Mouse (Mus musculus): ENCODE measurements around the gene Kif1bp.

Gene Kif1bp

DNA sequence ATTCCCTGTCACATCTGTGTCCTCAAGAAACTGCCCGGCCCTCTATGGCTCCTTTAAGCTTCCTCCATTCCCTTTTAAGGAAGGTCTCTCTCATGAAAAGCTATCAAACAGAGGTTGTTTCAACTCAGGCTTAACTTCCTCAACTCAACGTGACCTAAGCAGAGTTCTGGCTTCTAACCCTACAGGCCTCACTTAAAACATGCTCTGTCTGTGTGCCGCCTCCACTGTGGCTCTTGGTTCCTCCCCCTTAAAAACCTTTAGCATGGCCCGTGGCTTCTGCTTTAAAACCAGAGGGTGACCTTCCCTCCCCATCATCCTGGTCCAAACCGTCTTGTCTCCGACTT is 21.7 kb downstream of the Kif1bp start:
- DNase-seq (ENCODE audit: low spot score): no peak

GRCm38 (mm10) chr10:62555705-62556557 is 22.3 kb downstream of the Kif1bp start:
- no peak for DNase-seq (ENCODE audit: low spot score)

DNA sequence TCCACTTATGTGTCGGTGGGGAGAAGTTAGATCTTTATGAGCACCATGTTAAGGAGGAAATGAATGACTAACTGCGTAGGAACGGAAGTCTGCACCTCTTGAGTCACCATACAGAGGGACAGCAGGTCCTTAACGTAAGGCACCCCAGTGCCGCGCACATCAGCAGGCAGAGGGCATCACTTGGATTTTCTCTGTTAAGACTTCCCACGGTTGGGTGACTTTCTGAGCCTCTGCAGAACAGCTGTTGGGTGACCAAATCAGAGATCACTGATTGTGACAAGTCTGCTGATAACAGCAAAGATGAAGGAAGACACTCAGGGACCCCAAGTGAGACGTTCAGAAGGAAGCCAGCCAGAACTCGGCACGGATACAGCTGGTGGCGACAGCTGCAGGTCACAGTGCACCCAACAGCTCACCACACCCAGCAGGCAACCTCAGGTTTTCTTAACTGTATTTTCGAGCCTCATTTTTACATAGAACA is 24.6 kb downstream of the Kif1bp start:
- DNase-seq (ENCODE audit: low spot score): no peak

- no peak for DNase-seq (ENCODE audit: low spot score)
Observed at GRCm38 (mm10) chr10:62550787-62551300, 27.4 kb downstream of the Kif1bp start.

DNA sequence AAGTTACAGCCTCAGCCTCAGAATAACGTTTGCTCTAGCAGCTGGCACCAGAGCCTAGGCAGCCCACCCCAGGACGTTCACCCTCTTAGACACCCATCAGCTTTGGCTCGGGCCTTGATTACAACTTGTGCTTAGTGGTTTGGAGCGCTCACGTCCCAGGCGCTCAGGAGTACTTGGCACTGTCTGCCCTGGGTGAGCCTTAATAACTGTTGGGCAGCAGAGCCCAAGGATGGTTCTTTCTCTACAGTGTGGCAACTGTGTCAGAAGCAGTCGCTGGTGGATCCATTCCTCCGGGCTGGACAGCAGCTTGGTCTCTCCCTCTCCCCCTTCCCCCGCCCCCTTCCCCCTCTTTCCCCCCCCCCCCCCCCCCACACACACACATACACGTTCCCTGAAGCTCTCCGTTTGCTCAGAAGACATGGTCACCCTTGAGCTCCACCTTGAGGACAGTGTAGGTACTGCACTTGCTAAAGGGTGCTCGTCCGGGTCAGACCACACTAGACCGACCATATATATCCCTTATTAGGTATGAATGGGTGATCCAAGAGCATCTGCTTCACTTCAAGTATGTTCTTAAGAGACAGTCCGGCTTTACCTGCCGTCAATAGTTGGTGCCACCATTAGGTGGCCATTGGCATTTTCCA is 28.6 kb downstream of the Kif1bp start:
- peak; percentile 35 for DNase-seq (ENCODE audit: low spot score)

DNA sequence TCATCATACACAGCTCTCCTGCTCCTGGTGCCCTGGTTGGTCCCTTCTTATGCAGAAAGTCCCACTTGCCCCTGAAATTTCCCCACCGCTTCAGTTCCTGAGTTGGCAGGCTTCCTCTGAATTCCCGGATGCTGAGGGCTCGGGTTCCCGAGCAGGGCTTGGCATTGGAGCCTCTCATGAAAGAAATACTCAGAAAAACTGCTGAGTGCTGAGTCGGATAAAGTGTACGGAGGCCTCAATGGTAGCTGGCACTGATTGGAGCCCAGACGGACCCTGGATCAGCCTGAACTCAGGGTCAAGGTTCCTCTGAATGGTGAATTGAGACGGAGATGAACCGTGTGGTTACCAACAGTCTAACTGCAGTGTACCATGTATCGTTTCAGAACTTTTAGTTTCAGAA is 31.8 kb downstream of the Kif1bp start:
- no peak for DNase-seq (ENCODE audit: low spot score)

DNA sequence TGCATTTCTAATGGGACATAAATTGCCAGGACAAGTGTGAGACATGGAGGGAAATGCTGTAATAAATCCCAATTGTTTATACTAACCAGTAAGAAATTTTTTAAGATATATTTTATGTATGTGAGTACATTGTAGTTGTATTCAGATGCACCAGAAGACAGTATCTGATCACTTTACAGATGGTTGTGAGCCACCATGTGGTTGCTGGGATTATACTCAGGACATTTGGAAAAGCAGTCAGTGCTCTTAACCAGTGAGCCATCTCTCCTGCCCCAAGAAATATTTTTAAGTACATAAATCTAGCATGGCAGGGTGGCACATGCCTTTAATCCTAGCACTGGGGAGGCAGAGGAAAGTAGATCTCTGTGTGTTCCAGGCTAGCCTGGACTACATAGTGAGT is 32.5 kb downstream of the Kif1bp start:
- no peak for DNase-seq (ENCODE audit: low spot score)

GRCm38 (mm10) chr10:62544316-62544715 is 33.9 kb downstream of the Kif1bp start:
- no peak for DNase-seq (ENCODE audit: low spot score)

- DNase-seq (ENCODE audit: low spot score): no peak
Observed at GRCm38 (mm10) chr10:62543399-62543808, 34.9 kb downstream of the Kif1bp start.

DNA sequence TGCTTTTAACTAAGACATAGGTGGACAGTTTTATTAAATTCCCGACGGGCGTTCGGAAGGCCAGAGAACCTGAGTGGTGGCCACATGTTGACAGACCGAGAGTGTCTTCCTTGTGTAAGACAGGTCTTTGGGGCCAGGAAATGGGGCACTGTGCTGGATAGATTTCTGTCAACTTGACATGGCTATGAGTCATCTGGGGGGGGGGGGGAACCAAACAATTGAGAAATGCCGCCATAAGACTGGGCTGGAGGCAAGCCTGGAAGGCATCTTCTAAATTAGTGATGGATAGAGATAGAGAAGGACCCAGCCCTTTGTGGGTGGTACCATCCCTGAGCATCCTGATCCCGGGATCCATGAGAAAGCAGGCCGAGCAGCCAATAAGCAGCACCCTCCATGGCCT is 35.3 kb downstream of the Kif1bp start:
- no peak for DNase-seq (ENCODE audit: low spot score)

- DNase-seq (ENCODE audit: low spot score): no peak
Observed at GRCm38 (mm10) chr10:62542507-62542906, 35.8 kb downstream of the Kif1bp start.

GRCm38 (mm10) chr10:62541499-62541898 is 36.8 kb downstream of the Kif1bp start:
- no peak for DNase-seq (ENCODE audit: low spot score)

DNA sequence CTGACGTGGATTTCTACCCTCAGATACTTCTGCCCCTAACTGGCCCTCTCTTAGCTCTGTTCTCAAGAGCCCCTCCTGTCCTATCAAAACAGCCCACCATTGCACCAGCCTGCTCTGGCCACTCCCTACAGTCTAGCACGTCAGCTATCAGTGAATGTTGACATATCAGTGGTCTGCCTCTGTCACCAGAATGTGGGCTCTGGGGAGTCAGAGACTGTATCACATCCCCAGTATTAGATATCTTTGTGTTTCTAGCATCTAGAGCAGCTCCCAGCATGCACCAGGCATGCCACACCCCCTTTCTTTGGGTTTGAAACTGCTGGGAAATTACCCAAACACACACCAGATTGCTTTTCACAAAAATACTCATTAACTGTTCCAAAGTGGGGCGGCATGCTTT is 37.5 kb downstream of the Kif1bp start:
- DNase-seq (ENCODE audit: low spot score): no peak

- no peak for DNase-seq (ENCODE audit: low spot score)
Observed at GRCm38 (mm10) chr10:62534509-62534908, 43.7 kb downstream of the Kif1bp start.

- no peak for DNase-seq (ENCODE audit: low spot score)
Observed at GRCm38 (mm10) chr10:62532832-62533231, 45.4 kb downstream of the Kif1bp start.

DNA sequence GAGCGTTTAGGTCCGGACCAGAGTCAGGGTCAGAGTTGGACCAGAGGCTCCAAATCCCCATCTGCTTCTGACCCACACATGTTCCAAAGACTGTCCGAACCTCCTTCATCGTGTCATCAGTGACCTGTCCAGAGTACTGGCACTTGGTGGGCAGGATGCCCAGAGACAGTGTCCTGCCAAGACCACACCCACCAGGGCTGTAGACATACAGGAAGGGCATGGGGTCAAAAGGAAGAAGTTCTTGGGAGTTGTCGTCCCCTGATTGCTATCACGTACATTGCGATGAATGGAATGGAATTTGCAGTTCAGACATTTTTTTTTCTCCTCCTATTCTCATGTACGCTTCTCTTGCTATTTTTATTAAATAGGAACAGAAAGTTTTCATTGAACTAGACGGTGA is 48.1 kb downstream of the Kif1bp start:
- DNase-seq (ENCODE audit: low spot score): no peak

- no peak for DNase-seq (ENCODE audit: low spot score)
Observed at GRCm38 (mm10) chr10:62527351-62527750, 50.9 kb downstream of the Kif1bp start, which contains the start of gene Srgn. Gene Srgn (minus strand): TSS chr10:62527451.

DNA sequence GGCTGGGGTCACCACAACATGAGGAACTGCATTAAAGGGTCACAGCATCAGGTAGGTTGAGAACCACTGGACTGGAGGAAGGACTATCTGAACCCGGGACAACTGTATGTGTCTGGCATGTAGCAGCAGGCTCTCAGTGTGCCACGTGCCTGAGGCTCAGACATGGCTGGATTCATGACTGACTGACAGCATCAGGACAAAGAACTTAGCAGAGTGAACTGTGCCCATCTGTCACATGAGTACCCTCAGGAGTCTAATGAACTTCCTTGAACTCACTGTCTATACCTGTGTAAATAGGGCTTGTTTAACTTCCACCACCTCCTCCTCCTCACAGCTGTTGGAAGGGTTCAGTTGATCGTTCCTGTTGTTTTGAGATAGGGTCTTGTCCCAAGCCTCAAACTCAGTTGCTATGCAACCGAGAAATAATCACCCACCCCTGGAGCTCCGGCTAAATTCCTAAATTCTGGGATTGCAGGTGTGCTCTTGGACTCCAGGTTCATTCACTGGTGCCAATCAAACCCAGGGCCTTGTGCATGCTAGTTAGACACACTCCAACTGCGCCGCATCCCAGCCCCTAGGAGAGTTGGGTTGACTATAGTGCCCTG is 55.8 kb downstream of the Kif1bp start:
- DNase-seq (ENCODE audit: low spot score): no peak

DNA sequence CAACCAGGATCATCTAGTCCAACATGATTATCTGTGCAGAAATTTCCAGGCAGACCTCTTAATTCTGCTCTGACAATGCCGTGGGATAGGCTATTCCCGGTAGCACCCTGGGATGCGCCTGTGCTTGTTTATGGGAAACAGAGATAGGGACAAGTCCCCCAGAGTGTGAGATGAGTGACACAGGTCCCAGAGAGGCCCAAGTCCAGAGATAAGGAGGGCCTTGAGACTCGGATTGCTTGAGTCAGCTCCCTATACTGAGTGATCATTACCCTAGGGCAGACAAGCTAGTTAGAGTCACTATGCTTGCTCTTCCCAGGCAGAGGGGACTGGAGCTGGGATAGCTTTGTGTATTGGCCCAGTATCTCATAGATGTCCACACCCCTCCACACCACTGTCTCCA is 56.5 kb downstream of the Kif1bp start:
- DNase-seq (ENCODE audit: low spot score): no peak

GRCm38 (mm10) chr10:62520911-62521310 is 57.3 kb downstream of the Kif1bp start:
- no peak for DNase-seq (ENCODE audit: low spot score)

GRCm38 (mm10) chr10:62517511-62517910 is 60.7 kb downstream of the Kif1bp start:
- DNase-seq (ENCODE audit: low spot score): no peak

GRCm38 (mm10) chr10:62512855-62513254 is 65.4 kb downstream of the Kif1bp start:
- no peak for DNase-seq (ENCODE audit: low spot score)

- DNase-seq (ENCODE audit: low spot score): no peak
Observed at GRCm38 (mm10) chr10:62511528-62511927, 66.7 kb downstream of the Kif1bp start.
